Mouse (Mus musculus): Measurements from ENCODE around the gene Ptpn3. TPM values are rescaled to one million over a fixed set of nuclear protein-coding genes. Genes with fewer than 3 reads are reported as not detected.

The Ptpn3 gene
- total and polyA plus RNA-seq, 3 experiments: 10.7 to 41.5 (median 32.4) TPM

- Histone ChIP-seq H3K4me1 (ENCODE audit: control insufficient read depth, insufficient read depth, low read length) (peaks cover 3% of the 10 kb centered on the region; the same call in 1 of the 2 replicates), H3K79me2 (replicated peaks; ENCODE audit: control insufficient read depth, insufficient read depth, low read length) (no peaks in the 10 kb centered on the region), H3K4me3 (no peak overlapping the region), H3K36me3 (ENCODE audit: control insufficient read depth, insufficient read depth, low read length) (no peaks in the 10 kb centered on the region), H3K27ac (no peak overlapping the region; the same call in 1 of the 2 replicates), H3K27me3 (ENCODE audit: control insufficient read depth, insufficient read depth, low read length) (no peaks in the 10 kb centered on the region), H3K9ac (ENCODE audit: low read depth, low read length) (no peak overlapping the region)
- intact Hi-C loops (cut with DNase I): no loop called here
- 87% methylated on average over 4 of the region's 4 CpGs for WGBS
- TF ChIP-seq CTCF (IDR thresholded peaks at IDR 0.05) (no peak), POLR2A (IDR thresholded peaks at IDR 0.05; ENCODE audit: insufficient read depth, low read depth, low read length) (no peak), EP300 (IDR thresholded peaks at IDR 0.05; ENCODE audit: insufficient read depth, low read depth, low read length) (no peak)
- DNase-seq: no peak
These were observed 65.9 kb downstream of the Ptpn3 start for GRCm38 (mm10) chr4:57235741-57236140.

DNA sequence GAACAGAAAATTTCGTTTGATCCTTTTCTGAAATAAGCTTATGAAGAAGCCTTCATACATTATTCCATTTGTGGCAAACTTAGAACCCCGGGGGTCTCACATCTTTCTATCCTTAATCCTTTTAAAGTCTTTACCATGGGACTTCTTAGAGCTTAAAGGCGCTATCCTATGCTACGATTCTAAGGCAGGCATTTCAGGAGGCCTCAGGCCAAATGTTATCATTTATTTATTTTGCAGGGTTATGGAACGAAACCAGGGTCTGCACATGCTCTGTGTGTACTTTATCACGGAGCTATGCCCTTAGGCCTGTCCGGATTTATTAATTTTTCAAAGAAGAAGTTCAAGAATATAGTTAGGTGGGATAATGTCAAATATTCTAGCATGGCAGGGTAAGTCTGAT lies 67.3 kb downstream of the Ptpn3 start:
- Histone ChIP-seq H3K4me3 (no peak overlapping the region), H3K9ac (ENCODE audit: low read depth, low read length) (no peak overlapping the region), H3K4me1 (ENCODE audit: control insufficient read depth, insufficient read depth, low read length) (peaks cover 3% of the 10 kb centered on the region; the same call in 1 of the 2 replicates), H3K27me3 (ENCODE audit: control insufficient read depth, insufficient read depth, low read length) (no peaks in the 10 kb centered on the region), H3K79me2 (replicated peaks; ENCODE audit: control insufficient read depth, insufficient read depth, low read length) (no peaks in the 10 kb centered on the region), H3K27ac (no peak overlapping the region), H3K36me3 (ENCODE audit: control insufficient read depth, insufficient read depth, low read length) (0 out of 2 replicates have a peak, but pooled peaks cover 2% of the 10 kb centered on the region)
- no peak for DNase-seq
- WGBS: 85% methylated on average over 7 of the region's 7 CpGs
- TF ChIP-seq CTCF (IDR thresholded peaks at IDR 0.05): no peak
- TF ChIP-seq EP300 (IDR thresholded peaks at IDR 0.05; ENCODE audit: insufficient read depth, low read depth, low read length): no peak
- TF ChIP-seq POLR2A (IDR thresholded peaks at IDR 0.05; ENCODE audit: insufficient read depth, low read depth, low read length): no peak
- intact Hi-C loops (cut with DNase I): no loop called here

DNA sequence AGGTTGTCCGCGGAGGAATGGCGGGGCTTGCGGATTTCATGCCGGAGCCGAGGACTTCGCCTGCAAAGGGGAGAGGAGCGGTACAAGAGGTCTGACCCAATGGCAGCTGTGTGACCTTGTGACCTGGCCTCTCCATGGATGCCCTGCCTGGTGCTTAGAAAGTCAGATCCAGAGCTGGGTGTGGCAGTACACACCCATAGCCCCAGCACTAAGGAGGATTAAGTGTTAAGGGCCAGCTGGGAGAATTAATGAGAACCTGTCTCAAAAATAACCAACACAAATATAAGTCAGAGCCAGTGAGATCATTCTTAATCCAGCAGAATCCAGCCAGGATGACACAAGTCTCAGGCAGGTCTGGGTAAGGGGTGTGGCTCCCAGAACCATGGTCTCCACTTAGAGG lies 69.2 kb downstream of the Ptpn3 start:
- intact Hi-C loops (cut with DNase I): no loop called here
- Histone ChIP-seq H3K79me2 (replicated peaks; ENCODE audit: control insufficient read depth, insufficient read depth, low read length) (no peaks in the 10 kb centered on the region), H3K36me3 (ENCODE audit: control insufficient read depth, insufficient read depth, low read length) (0 out of 2 replicates have a peak, but pooled peaks cover 2% of the 10 kb centered on the region), H3K27me3 (ENCODE audit: control insufficient read depth, insufficient read depth, low read length) (no peaks in the 10 kb centered on the region), H3K4me3 (no peak overlapping the region), H3K4me1 (ENCODE audit: control insufficient read depth, insufficient read depth, low read length) (no peaks in the 10 kb centered on the region; the same call in 1 of the 2 replicates), H3K27ac (no peak overlapping the region), H3K9ac (ENCODE audit: low read depth, low read length) (no peak overlapping the region)
- TF ChIP-seq POLR2A (IDR thresholded peaks at IDR 0.05; ENCODE audit: insufficient read depth, low read depth, low read length) (no peak), CTCF (IDR thresholded peaks at IDR 0.05) (no peak), EP300 (IDR thresholded peaks at IDR 0.05; ENCODE audit: insufficient read depth, low read depth, low read length) (no peak)
- DNase-seq: no peak
- WGBS: 95% methylated on average over 8 of the region's 8 CpGs

GRCm38 (mm10) chr4:57231323-57231722 lies 70.3 kb downstream of the Ptpn3 start:
- H3K4me3 ChIP-seq: no peak overlapping the region
- intact Hi-C loops (cut with DNase I): no loop called here
- 0 out of 2 replicates have a peak, but pooled peaks cover 2% of the 10 kb centered on the region for H3K36me3 ChIP-seq (ENCODE audit: control insufficient read depth, insufficient read depth, low read length)
- no peak overlapping the region for H3K9ac ChIP-seq (ENCODE audit: low read depth, low read length)
- H3K27me3 ChIP-seq (ENCODE audit: control insufficient read depth, insufficient read depth, low read length): no peaks in the 10 kb centered on the region
- no peaks in the 10 kb centered on the region; the same call in 1 of the 2 replicates for H3K4me1 ChIP-seq (ENCODE audit: control insufficient read depth, insufficient read depth, low read length)
- TF ChIP-seq CTCF (IDR thresholded peaks at IDR 0.05) (no peak), POLR2A (IDR thresholded peaks at IDR 0.05; ENCODE audit: insufficient read depth, low read depth, low read length) (no peak), EP300 (IDR thresholded peaks at IDR 0.05; ENCODE audit: insufficient read depth, low read depth, low read length) (no peak)
- DNase-seq: no peak
- no peaks in the 10 kb centered on the region for H3K79me2 ChIP-seq (replicated peaks; ENCODE audit: control insufficient read depth, insufficient read depth, low read length)
- H3K27ac ChIP-seq: no peak overlapping the region
- 80% methylated on average over 9 of the region's 9 CpGs for WGBS

- Histone ChIP-seq H3K36me3 (ENCODE audit: control insufficient read depth, insufficient read depth, low read length) (0 out of 2 replicates have a peak, but pooled peaks cover 2% of the 10 kb centered on the region), H3K27me3 (ENCODE audit: control insufficient read depth, insufficient read depth, low read length) (no peaks in the 10 kb centered on the region), H3K4me3 (no peak overlapping the region), H3K9ac (ENCODE audit: low read depth, low read length) (no peak overlapping the region), H3K27ac (no peak overlapping the region), H3K4me1 (ENCODE audit: control insufficient read depth, insufficient read depth, low read length) (no peaks in the 10 kb centered on the region), H3K79me2 (replicated peaks; ENCODE audit: control insufficient read depth, insufficient read depth, low read length) (no peaks in the 10 kb centered on the region)
- no peak for TF ChIP-seq CTCF (IDR thresholded peaks at IDR 0.05)
- no peak for TF ChIP-seq POLR2A (IDR thresholded peaks at IDR 0.05; ENCODE audit: insufficient read depth, low read depth, low read length)
- no peak for TF ChIP-seq EP300 (IDR thresholded peaks at IDR 0.05; ENCODE audit: insufficient read depth, low read depth, low read length)
- no peak for DNase-seq
- intact Hi-C loops (cut with DNase I): no loop called here
- WGBS: 86% methylated on average over 7 of the region's 7 CpGs
These were observed 71.3 kb downstream of the Ptpn3 start for GRCm38 (mm10) chr4:57230341-57230740.

- no peak for DNase-seq
- H3K79me2 ChIP-seq (replicated peaks; ENCODE audit: control insufficient read depth, insufficient read depth, low read length): no peaks in the 10 kb centered on the region
- peak overlapping the region; percentile 28; the same call in 1 of the 2 replicates for H3K27ac ChIP-seq
- no peak overlapping the region for H3K9ac ChIP-seq (ENCODE audit: low read depth, low read length)
- H3K36me3 ChIP-seq (ENCODE audit: control insufficient read depth, insufficient read depth, low read length): 0 out of 2 replicates have a peak, but pooled peaks cover 2% of the 10 kb centered on the region
- H3K27me3 ChIP-seq (ENCODE audit: control insufficient read depth, insufficient read depth, low read length): no peaks in the 10 kb centered on the region
- intact Hi-C loops (cut with DNase I): no loop called here
- H3K4me3 ChIP-seq: no peak overlapping the region
- TF ChIP-seq EP300 (IDR thresholded peaks at IDR 0.05; ENCODE audit: insufficient read depth, low read depth, low read length): no peak
- no peak for TF ChIP-seq CTCF (IDR thresholded peaks at IDR 0.05)
- TF ChIP-seq POLR2A (IDR thresholded peaks at IDR 0.05; ENCODE audit: insufficient read depth, low read depth, low read length): no peak
- WGBS: 59% methylated on average over 18 of the region's 18 CpGs
- no peaks in the 10 kb centered on the region for H3K4me1 ChIP-seq (ENCODE audit: control insufficient read depth, insufficient read depth, low read length)
These were observed 72.8 kb downstream of the Ptpn3 start for GRCm38 (mm10) chr4:57228601-57229520.
